Mouse (Mus musculus) neutrophil, adult 83 days (primary cell): ENCODE results near the gene Smco2. TPM values are rescaled to one million over a fixed set of nuclear protein-coding genes. Genes with fewer than 3 reads are reported as not detected.

Source experiments
- total RNA-seq, 2 experiments: library from RNA; stranded (reverse); gene quantifications; one replicate each; pipeline ENCODE4 v1.2.4; 2023

The Smco2 gene
- not detected for total RNA-seq

DNA sequence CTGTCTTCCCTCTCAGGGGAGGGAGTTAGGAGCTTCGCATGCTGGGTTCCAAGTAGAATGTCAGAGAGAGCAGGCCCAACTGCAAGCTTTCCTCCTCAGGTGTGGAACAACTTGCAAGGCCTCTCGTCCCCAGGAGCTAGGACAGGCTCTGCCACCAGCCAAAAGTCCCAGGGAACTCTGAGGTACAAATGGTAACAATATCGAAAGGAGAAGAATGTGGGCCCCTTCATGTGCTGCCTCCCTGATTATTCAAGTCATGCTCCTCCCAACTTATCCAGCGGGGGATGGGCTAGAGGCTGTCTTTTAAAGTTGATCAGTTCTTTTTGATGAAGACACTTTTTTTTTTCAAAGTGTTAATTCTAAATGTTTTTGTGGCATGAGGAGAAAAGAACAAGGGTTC lies at the start of gene Smco2:
Gene Smco2, plus strand, starts transcription at position 55 of the 400 bp plus-strand sequence.

DNA sequence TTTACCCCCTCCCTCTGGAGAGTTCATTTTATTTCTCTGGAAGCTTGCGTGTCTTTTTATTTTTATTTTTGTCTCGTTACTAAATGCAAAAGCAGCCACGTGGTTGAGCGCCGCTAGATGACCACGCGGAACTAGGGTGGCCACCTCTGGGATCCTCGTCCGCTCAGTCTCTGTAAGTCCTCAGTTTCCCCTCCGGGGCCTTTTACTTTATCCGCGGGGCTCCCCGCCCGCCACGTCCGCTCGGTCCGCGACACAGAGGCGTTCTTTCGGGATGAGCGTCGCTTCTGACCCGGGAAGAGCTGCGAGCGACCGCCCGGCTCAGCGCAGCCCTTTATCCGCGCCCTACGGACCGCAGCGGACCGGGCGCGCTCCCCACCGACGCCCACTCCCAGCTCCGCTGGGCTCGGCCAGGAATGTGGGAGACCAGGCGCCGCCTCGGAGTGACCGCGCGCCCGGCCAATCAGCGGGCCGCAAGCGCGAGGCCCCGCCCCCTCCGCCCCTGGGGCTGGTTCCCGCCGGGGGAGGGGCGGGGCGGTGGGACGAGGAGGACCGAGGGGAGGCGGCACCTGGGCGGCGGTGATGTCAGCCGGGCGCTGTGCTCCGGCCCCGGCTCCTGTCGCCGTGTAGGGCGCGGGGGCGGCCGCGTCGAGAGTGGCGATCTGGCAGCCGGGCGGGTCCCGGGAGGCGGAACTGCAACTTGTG lies 38.2 kb downstream of the Smco2 start, which contains the start of gene Ppfibp1:
Gene Ppfibp1, plus strand, starts transcription at position 530 of the 702 bp plus-strand sequence.

Other genes starting within 250 kb of the Smco2 start
- 10 to 100 TPM; 42.0 to 43.9 TPM for gene Med21, start 207.6 kb upstream of the Smco2 start, total RNA-seq
- 10 to 100 TPM; 24.4 to 27.9 TPM for gene Tm7sf3, start 207.3 kb upstream of the Smco2 start, total RNA-seq
- gene Stk38l, start 125.1 kb upstream of the Smco2 start, total RNA-seq = 1 to 10 TPM; 7.4 to 7.8 TPM
- not detected for gene Arntl2, start 54.0 kb upstream of the Smco2 start, total RNA-seq
- 1 to 10 TPM; 2.8 to 6.2 TPM for gene Ppfibp1, start 38.4 kb downstream of the Smco2 start, total RNA-seq
- not detected for gene 1700034J05Rik, start 104.3 kb downstream of the Smco2 start, total RNA-seq
- under 1 TPM; 0.40 to 0.48 TPM for gene Rep15, start 182.5 kb downstream of the Smco2 start, total RNA-seq
- gene Mrps35, start 192.7 kb downstream of the Smco2 start, total RNA-seq = 10 to 100 TPM; 27.4 to 28.8 TPM
- gene Mansc4, start 236.9 kb downstream of the Smco2 start, total RNA-seq = not detected
- gene Klhl42, start 241.3 kb downstream of the Smco2 start, total RNA-seq = 1 to 10 TPM; 3.9 to 6.2 TPM